Mouse (Mus musculus) Muller cell, postnatal 12 days (primary cell): ENCODE data around the gene Inpp5e.

ENCODE experiments used
- DNase-seq: peaks from one replicate; pipeline ENCODE4 v3.0.0-alpha.2; 2015; ENCODE audit errors: inconsistent ontology term

The Inpp5e gene

DNA sequence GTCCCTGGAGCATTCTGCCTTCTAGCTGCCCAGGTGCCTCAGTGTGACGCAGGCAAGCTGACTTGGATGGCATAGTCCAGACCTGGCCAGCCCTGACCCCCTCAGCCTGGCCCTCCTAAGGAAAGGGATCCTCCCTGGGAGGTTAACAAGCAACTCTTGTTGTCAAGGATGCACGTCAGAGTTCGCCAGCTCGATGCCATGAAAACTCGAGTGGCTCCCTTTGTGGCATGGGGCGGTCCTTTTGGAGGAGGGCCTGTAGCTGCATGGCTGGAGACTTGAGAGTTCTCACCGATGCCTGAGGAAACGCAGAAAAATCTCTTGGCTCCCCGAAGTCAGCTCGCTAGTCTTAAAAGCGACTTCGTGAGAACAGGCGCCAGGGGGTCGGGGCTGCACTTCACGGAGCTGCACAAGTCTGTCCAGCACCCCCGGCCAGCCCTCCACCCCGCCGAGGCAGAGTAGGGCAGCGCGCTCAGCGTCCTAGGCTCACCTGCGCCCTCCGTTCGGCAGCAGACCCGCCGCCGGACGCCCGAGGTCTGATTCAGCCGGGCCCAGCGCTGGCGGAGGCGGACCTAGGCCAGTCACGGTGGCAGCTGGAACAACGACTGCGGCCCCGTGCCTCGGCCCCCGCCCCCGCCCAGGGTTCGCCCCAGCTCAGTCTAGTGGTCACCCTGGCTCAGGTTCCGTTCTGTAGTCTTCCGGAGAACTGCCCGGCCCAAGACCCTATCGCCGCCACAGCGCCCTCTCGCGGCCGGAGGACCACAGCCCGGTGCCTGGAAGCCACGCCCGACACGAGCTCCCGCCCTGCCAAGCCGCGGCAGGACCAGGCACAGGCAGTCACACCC is at the start of gene Inpp5e:
Inpp5e (minus strand) TSS at position 689 of the 842 bp plus-strand sequence.
- DNase-seq: peak; percentile 98

DNA sequence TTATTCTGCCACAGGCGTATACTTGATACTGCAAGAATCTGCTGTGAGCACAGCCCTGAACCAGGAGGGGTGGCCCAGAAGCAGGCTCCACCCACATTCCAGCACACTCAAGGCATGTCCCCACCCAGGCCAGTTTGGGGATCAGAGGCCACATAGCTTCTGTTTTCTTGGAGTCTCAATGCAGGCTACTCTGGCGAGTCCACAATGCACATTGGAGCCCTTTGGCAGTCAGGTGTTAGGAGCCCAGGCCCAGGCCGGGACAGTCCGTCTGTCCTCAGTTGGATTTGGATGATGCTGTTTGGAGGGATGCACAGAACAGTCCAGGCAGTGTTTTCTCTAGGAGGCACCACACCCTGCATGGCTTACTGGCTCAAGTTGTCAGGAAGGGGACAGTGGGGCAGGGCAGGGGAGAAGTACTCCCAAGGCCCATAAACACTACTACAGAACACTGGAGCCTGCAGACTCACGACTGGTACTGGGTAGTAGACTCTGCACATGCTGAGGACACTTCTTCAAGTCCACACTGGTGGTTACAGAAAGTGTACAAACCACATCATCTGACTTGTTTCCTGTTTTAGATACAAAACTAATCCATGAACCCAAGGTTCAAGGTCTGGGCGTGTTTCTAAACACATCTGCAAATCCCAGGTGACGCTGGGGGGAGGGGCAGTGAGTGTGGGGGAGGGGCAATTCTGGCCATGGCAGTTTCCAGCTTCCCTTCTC is 49.6 kb upstream of the Inpp5e start:
- peak; percentile 73 for DNase-seq

DNA sequence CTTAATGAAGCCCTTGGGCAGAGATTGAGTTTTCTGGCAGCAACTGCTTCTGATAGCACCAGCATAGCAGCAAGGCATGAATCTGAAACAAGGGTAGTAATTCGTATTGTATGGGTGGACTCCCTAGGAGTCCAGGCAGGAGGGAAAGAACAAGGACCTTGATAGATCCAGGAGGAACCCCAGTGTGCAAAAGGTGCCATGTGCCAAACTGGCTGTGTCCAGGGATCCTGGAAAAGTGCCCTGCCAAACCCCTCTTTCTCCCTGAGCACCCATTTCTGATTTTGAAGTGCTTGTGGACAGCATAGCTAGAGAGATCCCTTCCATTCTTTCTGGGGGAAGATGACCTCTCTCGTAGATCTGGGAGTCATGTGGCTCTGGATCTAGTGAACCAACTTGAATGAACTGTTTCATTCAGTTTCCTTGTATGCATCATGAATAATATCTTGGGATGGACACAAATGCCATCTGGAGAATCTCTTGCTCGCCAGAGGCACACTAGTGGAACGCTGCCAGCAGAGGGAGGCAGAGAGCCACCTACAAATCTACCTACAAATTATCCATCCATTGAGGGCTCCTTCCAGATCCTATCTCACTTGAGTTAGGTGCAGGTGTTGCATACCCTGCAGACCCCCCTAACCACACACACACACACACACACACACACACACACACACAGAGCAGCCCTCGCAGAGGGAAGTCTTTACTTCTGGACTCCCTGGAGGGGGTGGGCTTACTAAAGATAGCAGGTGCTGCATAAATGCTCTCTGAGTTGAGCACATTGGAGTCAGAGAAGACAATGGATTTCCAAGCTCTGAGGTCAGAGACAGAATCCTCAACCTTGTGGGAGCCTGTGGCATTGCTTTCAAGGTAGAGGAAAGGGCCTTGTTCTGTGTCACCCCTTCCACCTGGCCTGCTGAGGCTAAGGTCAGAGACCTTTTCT is 40.4 kb upstream of the Inpp5e start:
- no peak for DNase-seq

DNA sequence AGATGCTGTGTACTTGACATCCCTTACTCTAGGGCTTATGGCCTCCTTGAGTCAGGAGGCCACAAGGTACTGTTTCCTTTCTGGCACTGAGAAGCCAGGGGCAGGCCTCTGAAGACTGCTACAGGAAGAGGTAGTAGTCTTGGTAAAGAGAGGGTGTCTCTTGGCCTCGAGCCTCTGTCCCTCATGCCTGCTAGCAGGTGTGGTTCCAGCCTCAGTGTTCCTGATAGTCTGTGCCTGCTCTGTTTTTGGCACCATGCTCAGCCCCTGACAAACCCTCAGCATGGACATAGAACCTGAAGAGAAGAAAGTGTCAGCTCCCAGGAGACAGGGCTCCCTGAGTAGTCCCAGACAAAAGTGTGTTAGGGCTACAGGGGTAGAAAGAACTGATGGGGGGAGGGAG is 38.4 kb upstream of the Inpp5e start:
- DNase-seq: no peak

DNA sequence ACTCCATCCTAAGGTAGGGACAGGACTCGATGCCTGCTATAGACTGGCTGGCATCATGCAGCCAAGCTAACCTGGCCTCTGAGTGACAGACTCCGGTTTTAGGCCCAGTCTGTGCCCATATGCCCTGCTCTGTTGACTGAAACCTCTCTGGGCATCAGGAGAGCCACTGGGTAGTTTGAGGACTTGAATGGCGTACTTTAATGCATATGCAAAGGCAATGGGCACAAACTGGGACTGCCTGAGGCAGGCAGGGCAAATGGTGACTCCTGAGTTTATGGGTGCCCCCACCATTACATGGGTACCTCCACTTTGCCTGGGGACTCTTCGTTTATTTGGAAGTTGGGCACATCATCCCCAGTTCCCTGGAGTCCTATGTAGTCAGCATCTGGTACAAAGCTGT is 37.7 kb upstream of the Inpp5e start:
- DNase-seq: no peak

DNA sequence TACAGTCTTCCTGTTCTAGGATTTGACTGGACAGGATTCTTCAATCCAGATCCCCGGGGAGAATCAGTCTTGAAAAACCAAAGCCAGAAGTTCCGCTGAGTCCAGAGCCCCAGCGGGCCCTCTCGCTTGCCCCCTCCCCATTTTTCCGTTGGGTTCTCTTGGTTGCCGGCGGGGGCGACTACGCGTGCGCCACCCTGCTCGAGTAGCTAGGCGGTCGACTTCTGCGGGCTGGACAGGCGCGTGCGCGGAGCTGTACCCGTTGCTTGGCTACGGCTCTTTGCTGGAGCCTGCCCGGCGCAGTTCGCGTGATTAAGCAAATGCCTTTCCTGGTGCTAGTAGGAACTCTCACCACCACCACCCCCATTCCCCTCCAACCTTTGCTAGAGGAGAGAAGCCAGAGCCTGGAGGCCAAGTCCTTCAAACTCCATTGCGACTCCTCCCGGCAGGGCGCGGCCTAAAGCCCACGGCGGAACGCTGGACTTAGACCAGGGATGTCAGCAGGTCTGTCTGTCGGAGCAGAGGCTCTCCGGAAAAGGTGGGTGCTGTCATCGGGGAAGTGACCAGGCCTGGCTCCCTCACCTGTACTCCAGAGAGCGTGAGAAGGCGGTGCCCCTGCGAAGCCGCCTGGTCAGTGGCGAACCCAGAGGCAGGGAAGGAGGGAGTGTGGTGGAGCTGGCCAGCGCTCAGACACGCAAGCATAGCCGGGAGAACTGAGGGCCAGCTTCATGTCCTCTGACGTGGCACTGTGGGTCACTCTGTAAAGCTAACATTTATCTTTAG is 36.9 kb upstream of the Inpp5e start:
- DNase-seq: peak; percentile 97

DNA sequence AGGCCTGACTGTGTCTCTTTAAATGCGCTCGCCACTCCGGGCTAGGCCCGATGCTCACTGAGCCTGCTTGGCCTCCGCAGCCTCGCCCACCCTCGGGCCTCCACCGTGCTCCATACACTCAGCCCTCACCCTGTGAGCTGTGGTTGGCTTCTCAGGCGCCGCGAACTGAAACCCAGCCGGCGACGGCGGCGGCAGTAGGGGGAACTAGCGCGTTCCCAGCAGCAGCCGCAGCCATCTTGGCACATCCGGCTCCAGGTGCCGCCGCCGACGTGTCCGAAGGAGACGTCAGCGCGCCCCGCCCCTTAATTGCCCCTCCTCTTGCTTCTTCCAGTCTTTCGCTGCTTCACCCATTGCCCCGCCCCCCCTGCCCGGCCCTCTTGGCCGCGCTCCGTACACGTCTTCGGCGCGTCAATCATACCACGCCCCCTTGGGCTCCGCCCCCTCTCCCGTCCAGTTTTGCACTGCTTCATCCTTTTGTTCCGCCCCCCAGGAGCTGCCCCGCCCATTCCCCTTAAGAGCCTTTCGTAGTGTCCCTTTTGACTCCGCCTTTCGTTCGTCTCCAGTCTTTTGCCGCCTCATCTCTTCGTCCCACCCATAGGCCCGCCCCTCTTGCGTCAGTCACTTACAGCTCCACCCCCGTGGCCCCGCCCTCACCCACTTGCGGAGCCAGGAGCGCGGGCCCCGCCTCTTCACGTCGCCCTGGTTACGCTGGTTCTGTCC is 36.1 kb upstream of the Inpp5e start, which contains the start of gene Sec16a:
Sec16a (minus strand) TSS at position 271 of the 720 bp plus-strand sequence.
- peak; percentile 100 for DNase-seq

DNA sequence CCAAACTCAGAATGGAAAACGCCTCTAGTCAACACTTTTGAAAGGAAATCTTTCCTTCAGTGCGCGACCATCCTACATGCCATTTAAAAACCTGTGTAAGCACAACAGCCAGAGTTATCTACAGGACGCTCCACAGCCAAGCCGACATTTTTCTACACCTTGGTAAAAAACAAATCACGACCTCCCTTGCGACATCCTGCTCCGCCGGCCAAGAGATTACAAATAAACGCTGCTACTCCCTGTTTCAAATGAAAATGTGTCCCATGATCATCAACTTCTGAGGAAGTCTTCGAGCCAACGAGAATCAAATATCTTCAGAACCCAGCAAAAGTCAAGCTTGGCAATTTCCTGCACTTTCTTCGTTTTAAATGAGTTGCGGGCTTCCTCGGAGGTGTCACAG is 35.4 kb upstream of the Inpp5e start:
- no peak for DNase-seq

DNA sequence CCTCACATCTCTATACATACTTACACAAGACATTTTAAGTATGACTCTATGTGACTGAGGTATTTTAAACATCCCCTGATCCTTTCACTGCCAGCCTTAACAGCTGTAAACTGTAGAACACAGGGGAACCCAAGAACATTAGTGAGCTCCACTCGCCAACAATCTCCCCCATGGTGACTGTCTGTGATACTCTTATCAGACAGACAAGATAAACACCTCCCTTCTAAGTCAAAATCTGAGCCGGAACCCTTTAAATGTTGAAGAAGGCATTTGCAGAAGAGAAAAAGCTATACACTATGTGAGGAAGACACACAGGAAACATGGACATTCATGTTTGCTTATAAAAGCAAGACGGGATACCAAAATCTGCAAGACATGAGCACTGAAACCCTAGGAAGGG is 34.9 kb upstream of the Inpp5e start:
- DNase-seq: no peak

DNA sequence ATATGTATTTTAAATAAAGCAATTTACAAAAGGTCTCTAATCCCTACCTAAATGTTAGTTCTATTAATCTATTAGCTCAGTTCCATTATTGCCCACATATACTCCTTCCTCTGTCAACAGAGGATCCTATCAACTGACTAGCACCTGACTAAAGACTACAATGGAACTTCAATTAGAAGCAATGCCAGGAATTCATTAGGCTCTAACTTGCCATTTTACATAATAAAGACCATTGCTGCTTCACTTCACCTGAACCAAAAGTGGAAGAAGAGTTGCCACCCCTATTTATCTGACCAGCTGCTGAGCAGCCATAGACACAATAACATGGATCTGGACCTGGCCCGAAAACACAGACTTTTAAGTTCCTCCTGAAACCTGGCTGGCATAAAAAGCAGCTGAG is 33.8 kb upstream of the Inpp5e start:
- DNase-seq: no peak

DNA sequence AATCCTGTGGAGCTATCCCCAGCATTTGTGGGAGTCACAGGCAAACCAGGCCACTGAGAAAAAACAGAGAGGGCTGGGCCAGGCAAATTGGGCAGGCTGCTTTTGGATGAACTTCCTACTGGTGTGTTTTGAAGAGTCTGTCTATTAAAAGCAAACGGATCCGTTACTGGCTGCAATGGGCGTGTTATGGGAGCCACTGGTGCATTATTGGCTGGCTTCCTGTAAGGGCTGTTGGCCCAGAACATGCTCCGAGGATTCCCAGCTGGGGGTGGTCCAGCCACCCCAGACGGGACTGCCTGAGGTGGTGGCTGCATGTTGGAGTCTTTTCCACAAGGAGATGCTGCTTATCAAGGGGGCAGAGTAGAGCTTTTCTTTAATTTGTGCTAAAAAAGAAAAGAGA is 32.7 kb upstream of the Inpp5e start:
- DNase-seq: no peak

DNA sequence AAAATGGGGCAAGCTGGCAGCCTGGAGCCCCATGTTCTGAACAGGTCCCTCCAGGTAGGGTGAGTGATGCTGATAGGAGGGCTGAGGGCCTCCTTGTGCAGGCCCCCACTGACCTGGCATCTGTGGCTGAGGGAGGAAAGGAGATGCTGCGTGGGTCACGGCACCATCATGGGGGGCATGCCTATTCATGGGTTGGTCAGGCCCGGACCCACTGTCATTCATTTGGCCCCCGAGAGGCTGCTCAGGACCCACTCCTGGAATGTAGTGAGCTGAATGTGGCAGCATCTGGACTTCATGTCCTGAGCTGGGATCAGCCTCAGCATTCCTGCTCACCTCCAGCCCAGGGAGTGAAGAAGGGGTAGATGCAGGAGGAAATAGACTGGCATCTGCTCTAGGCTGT is 32.3 kb upstream of the Inpp5e start:
- no peak for DNase-seq

DNA sequence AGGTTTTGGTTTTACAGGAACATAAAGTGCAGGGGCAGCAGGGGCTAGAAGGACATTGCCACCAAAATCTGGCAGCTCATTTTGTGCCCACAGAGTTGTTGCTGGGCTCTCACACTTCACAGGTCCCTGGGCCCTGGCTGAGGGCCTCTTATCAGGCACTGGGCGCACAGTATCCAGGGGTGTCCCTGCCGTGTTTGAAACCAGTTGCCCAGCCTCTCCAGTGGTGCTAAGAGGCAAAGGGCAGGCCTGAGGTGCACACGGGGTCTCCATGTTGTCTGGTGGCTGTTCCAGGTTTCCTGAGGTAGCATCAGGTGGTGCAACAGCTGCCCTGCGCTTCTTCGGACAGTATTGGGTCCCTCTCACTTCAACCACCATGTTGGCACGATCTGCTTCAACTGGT is 30.7 kb upstream of the Inpp5e start:
- no peak for DNase-seq

DNA sequence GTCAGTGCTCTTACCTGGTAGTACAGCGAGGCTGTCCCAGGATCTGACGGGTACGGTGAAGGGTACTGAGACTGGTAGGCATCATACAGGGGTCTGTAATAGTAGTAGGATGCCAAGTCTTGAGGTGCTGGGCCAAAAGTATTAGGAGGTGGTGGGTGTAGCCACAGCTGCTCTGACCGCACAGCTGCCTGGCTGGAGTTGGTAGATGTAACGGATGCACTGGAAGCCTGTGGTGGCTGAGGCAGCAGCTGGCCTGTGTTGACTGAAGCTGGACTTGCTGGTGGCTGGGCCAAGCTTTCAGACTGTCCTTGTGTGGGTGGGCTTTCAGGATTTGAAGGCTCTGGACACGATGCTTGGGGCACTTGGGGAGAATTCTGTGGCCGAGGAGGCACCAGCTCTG is 29.4 kb upstream of the Inpp5e start:
- DNase-seq: no peak

DNA sequence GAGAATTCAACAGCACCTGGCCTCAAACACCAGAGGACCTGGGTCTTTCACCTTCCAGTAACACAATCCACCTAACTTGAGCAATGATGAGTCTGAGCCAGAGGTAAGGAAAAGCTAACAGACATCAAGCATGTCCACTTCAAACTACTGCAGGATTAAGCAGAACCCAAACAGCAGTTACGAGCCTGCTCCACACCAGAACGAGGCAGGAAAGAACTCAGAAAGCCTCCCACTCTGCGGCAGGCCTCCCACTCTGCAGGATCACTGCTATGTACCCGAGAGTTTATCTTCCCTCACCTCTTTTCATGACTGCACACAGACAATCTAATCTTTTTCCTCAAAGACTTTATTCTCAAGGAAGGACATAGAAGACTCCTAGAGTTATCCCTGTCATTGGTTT is 28.2 kb upstream of the Inpp5e start:
- DNase-seq: no peak

DNA sequence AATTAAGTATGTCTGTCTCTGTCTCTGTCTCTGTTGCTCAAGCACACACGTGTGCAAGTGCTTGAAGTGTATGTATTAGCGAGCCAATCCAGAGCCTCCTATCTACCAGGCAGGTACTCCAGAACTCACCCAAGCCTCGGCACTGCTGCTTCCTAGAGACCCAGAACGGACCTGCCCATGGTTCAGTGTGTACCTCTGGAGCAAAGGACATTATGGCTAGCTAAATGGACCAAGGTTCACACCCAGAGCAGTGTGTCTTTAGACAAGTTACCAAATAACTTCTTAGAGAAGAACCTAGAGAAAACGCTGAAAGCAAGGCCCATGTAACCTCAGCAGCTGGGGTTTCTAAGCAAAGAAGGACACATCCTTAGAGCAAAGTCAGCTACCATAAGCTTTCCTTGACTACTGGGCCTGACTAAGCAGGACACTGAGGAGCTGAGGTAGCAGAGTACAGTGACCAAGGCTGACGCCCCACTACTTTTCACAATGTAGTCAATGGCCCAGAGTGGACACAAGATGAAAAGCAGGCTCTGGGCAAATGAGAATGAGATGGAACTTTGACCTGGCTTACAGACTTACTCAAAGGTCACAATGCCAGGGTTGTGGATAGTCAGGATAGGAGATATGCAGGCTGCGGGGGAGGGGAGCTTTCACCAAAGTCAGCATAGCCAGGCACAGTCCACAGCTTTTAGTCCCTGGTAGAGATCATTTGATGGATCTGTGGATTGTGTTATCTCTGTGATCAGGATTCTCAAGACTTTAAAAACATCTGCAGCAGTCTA is 26.0 kb upstream of the Inpp5e start:
- no peak for DNase-seq

DNA sequence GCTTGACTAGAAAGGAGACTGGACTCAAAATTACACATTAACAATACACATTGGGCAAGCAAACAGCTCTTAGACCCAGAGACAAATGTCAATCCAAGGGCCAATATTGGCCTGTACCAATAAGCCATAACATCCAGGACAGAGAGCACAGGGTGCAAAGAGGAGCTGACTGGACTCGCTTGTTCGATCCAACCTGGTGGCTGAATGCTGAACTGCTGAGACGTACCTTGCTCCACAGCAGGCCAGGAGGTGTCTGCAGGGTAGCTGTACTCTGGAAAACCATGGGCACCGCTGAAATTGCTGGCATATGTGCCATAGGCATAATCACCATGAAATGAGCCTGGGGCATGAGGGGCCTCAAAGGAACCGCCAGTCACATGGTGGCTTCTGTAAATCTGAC is 20.8 kb upstream of the Inpp5e start:
- DNase-seq: no peak

DNA sequence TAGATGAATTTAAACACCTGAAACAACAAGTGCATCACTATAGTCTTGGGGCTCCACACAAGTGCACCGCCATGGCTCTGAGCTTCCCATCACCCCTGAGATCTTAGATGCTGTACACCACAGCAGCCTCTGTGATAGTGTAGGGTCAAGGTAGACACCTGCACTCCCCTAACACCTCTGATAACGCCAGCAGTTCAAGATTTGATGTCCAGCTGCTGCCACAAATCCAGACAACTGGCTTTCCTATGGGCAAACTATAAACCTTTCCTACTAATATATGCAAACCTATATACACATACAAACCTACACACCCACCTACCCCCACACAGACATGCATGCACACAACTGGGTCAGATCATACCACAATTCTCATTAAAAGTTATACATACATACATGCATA is 15.5 kb upstream of the Inpp5e start:
- DNase-seq: no peak

DNA sequence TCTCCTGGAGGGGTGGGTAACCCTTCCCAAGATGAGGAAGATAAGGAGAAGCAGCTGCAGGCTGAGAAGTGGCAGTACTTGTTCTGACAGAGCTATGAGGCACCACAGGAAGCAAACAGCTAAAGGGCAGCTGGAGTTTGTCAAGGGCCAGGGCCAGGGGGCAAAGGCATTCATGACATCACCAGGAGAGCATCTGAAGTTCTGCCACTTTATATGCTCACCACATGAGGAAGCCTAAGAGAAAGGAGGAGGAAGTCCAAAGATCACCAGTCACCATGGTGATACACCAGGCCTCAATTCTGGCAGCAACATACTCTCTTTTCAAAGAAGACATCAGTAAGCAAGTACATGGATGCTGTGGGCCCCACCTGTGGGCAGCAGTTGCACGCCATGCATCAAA is 14.1 kb upstream of the Inpp5e start:
- no peak for DNase-seq

DNA sequence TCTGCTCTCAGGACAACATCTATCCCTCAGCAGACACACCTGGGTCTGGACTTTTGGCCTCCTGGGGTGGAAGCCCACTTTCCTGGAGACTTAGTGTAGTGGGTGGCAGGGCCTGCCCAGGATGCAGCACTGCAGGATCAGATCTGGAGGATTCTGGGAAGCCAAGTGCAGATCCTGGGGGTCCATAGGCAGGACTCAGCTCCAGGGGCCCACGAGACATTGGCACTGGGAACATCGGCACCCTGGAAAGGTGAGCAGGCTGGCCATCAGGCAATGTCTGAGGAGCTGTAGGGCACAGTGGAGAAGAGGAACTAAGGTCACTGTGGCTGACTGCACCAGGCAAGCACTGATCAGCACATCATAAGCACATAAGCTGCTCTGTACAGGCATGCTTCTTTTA is 13.0 kb upstream of the Inpp5e start:
- DNase-seq: no peak
